Mouse (Mus musculus) ovary, postnatal 14 days (tissue): ENCODE data around the gene Cwc25.
A peak's percentile ranks its signal among the peaks of the same experiment; 100 is the strongest.
"Not testable (repeated sequence)": the region's sequence is repeated elsewhere in the genome, so short reads cannot be mapped to it uniquely, and the experiment has no call there.

Experiments
- DNase-seq: peaks from one replicate; pipeline ENCODE4 v3.0.0; 2022; ENCODE audit warnings: low spot score

Gene Cwc25

DNA sequence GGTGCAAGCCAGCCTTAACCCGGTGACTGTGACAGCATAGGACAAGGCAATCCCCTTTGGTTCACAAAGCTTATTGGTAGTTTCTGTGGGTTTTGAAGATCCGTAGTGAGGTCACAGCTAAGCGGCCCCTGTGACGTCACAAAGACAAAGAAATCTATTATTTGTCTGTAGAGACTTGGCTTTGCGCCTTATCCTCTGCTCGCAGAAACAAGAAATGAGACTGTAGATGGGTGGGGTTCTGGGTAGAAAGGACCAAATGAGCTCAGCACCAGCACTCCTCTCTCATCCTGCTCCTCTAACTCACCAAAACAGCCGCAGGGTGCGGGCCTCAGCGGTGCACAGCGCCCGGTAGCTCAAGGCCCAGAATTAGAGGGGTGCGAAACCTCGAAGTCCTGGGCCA, 8.8 kb upstream of the Cwc25 start:
- no peak for DNase-seq

DNA sequence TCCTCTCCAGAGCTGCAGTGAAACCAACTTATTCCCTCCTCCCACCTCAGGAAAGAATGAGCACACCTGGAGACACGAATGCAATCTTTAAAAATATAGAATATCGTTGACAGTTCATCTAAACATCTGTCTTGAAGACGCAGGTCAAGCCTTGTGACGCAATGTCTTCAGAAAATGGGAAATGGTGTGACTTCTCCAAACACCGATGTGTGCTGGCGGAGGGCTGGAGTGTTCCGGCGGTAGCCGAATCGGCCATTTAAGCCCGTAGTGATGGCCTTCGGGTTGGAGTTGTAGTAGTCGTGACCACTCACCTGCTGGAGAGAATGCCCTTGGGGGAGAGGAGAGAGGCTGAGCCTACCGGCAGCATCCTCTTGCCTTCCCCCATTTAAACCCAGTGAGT, 5.1 kb upstream of the Cwc25 start:
- DNase-seq = no peak

DNA sequence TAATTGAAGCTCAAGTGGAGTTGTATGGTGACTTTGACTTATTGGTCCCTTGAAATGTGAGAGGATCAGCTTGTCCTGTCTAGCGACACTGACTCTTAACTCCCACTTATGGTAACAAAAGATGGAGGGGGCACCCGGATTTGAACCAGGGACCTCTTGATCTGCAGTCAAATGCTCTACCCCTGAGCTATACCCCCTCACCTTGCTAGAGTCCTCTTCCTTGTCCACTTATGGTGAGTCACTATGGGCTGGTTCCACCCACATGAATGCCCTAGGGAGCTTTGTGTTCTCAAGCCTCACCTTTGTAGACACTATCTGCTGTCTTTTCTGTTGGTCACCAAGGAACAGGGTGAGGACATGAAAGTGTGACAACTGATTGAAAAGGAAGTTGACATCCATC, 3.3 kb upstream of the Cwc25 start:
- DNase-seq = no peak

DNA sequence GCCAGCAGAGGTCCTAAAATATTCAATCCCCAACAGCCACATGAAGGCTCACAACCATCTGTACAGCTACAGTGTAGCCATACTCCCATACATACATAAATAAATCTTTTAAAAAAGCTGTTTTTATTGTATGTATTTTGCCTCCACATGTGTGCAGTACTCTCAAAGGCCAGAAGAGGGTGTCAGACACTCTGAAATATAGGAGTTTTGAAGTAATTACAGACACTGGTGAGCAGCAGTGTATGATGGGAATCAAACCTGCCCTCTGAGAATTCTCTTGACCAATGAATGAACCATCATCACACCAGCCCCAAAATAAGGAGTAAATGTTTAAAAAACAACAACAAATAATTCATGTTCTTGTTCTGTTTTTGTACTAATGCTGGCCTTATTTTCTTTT, 4.7 kb downstream of the Cwc25 start:
- DNase-seq = no peak

DNA sequence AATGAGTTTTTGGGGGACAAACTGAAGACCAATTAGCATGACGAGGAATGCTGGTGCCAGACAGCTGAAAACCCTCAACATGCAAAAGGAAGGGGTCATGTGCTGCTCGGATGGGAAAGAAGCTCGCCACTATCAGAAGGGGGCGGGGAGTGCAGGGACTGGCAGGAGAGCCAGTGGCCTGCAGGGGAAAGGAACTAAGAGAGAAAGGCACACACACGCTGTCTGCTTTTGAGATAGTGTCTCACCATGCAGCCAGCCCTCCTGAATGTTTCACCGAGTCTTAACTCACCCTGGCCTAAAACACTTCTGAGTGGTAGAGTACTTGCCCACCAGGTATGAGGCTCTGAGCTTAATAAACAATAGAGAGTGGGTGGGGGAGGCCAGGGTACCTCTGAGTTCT, 7.4 kb downstream of the Cwc25 start:
- no peak for DNase-seq

DNA sequence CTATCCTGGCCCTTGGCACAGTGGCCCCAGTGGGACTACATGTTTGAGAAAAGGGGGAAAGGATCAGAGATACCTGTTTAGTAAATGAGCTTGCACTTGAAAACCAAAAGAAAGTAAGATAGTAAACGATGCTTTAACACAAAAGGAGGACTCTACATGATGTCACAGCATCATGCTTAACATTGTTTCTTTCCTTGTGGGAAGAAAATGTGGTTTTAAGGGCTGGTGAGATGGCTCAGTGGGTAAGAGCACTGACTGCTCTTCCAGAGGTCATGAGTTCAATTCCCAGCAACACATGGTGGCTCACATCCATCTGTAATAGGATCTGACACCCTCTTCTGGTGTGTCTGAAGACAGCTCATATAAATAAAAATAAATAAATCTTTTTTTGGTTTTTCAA, 8.2 kb downstream of the Cwc25 start:
- no peak for DNase-seq

DNA sequence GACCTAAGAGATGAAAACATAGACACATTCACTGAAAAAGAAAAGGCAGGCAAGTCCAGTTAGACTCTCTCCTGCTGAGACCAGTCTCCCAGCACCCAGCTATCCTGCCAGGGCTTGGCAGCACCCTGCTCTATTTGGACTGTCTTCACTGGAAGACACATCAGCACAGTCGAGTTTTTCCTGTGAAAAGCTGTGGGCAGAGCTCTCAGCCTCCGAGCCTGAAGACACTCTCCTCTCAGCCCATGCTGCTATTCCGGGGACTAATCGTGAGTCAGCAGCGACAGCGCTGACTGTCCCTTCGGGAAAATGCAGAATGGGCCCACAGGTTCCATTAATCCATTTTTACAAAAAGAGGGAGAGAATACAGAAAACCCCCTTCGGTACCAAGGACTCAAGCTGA, 13.1 kb downstream of the Cwc25 start:
- DNase-seq = no peak

DNA sequence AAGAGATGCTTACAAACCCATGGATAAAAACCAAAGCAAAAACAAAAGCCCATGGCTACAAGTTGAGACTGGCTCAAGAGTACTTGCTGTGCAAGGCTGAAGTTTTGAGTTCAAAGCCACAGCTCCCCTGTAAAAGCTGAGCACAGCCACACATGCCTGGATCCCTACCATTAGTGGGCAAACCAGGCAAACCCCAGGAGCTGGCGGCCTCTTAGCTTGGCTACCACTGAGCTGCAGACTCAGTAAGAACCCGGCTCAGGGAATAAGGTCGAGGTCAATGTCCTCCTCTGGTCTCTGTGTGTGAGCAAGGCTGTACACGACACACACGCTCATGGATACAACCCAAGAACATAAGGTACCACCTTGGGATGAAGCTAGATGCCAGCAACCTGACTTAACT, 17.9 kb downstream of the Cwc25 start:
- DNase-seq = no peak

DNA sequence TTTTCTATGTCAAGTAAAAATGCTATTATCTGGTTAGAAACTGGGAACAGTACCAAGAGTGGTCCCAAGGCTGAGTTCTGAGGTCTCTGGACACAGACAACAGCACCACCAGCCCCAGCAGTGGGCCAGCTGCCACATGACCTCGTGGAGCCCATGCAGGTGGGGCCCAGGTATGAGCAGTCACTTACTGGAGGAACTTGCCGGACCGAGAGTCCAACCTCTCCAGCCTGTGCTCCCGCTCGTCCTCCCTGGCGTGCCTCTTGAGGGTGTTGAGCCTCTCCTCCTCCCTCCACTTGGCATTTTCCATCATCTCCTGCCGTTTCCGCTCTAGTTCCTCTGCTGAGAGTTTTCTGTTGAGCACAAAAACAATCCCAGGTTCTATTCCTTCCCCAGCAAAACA, 18.6 kb downstream of the Cwc25 start:
- no peak for DNase-seq

DNA sequence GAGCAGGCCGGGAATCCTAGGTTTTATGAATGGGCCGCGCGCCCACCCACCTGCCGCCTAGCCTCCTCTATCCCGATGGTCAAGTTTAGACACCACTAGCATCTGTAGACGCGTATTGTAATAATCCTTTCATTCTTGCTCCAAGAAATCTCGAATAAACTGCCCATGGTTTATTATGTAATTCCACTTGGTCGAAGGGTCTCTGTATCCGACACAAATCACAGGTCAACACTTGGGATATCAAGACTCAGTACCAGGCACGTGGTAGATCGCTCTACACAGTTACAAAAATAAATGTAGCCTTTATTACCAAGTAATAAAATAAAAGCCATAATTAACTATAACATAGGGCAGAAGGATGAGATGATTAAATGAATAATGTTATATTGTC, 21.0 kb downstream of the Cwc25 start:
- no peak for DNase-seq

DNA sequence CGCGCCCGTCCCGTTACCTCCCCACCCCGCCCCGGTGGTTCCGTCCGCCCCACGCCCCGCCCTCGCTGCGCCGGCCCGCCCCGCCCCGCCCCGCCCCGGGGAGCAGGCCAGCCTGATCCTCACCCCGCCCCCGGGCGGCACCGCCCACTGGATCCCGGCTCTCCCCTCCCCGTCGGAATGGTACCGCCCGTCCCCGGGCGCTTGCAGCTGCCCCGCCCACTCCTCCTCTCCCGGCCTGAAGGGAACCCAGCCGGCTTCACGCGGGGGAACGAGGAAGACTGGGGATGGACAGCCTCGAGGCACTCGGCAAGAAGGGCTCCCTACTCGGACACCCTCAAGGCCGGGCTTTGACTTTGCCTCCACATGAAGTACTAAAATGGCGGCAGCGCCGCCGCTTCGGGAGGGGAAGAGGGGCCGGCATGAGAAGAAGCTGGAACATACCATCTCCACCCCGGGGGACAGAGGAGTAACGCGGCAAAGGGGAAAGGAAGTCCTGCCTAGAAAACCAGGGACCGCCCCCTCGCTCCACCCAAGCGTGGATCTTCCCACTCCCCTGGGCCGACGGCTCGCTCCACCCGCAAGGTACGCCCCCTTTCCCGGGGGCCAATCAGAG, 21.5 kb downstream of the Cwc25 start:
- DNase-seq = peak; percentile 96

DNA sequence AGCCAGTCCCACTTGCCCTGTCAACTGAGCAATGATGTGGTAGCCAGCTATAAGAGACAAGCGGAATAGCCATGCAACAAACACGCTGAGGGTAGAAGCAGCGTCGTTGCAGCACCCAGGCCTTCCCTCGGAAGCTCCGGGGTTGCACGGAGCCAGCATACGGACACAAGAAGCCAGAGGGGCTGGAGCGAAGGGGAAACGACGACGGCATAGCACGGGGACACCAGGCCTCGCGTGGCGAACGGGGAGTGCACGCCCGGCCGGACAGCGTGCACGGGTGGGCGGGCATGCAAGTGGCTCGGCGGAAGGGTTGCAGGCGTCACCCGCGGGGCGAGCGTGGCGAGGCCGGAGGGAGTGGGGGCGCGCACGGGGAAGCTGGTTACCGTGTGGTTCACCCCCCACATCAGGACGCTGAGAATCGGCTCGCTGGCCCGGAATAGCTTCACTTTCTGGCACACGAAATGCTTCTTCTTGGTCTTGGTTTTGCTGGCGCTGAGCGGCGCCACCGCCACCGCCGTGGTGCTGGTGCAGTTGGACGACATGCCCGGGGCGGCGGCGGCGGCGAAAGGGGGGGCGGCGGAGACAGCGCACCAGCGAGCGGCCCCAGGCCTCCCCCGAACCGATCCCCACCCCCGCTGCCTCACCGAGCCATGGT, 22.2 kb downstream of the Cwc25 start, which contains the start of gene Pip4k2b:
Pip4k2b (minus strand) TSS at position 642 of the 655 bp plus-strand sequence.
- DNase-seq = peak; percentile 48

DNA sequence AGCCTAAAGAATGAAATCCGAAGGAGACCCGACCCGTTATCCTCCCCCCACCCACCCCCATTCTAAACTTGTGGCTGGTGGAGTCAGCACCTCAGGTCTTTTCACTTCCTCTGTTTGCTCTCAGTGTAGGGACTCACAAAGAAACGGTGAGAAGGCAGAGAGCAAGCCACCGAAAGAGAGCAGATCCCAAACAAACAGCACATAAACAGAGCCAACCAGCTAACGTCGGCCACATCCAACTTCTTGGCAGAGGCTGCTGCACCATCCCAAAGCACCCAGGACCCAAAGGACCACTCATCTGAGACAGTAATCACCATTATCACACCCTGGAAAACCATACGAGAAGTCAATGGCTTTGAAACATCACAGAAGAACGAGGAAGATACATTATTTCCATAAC, 22.9 kb downstream of the Cwc25 start:
- no peak for DNase-seq

DNA sequence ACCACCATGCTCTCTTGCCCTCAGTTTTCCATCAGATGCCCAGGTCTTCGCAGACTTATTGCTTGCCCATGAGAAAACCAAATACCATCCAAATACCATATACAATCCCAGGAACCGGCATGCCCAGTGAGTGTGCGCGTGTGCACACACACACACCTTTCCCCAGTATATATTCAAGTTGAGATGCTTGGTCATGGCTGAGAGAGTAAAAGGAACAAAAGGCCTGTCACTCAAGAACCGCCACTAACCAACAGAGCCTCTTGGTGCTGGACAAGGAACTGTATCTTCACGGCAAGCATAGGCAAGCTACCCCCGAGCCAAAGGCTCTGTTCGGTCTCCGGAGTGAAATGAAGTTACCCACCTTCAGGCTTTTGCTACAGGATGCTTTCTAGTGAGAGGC, 23.8 kb downstream of the Cwc25 start:
- no peak for DNase-seq

DNA sequence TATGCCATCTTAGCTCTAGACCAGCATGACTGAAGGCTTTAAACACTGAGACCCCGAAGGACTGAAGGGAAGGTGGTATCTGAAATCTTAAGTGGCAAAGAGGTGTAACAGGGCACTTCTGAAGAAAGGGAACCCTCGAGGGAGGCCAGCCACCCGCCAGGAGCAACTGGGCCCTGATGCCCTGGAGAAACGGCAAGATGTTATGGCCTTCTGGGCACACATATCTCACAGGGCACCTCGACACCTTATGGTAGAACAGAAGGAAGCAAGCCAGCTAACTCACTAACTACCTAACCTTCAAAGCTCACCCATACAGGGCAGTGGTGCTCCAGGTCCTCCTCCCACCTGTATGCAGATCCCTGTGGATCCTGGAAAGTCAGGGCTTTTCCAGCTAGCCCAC, 24.2 kb downstream of the Cwc25 start:
- no peak for DNase-seq

DNA sequence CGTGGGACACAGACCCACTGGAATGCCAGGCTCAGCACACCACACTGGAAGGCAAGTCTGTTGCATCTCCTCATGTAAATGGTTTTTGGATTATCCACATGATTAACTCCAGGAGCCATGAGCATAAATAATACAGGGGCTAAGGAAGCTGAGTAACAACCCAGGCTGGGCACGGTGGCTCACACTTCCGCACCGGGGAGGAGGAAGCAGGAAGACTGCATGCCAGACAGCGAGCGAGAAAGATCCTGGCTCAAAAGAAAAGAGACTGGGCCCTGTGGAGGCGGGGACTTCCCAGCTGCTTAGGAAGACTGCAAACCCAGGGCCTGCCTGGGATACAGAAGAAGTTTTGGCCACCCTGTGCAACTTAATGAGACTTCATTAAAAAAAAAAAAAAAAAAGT, 26.2 kb downstream of the Cwc25 start:
- DNase-seq = no peak

DNA sequence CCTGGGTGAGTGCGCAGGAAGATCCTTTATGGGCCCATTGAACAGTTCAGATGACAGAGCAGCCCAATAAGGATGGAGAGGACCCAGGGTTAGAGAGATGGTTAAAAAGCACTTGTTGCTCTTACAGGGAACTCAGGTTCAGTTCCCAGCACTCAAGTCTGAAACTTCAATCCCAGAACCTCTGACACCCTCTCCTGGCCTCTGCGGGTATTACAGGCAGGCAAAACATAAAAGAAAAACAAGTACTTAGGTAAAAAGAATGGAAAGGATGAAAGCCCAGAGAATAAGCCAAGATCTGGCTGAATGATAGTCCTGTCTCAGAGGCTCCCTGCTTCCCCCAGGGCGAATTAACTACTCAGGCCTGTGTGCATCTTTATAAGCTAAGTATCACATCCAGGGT, 27.2 kb downstream of the Cwc25 start:
- no peak for DNase-seq

DNA sequence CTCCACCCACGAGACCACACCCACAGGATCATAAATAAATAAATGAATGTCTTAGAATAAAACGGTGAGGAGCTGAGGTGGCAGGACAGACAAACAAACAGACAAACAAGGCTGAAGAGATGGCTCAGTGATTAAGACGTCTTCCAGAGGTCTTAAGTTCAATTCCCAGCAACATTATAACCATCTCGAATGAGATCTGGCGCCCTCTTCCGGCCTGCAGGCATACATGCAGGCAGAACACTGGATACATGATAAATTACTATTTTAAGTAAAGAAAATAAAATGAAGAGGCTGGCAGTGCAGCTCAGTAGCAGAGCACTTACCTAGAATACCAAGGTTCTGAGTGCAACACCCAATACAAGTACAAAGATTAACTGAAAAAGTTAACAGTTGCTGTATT, 27.7 kb downstream of the Cwc25 start:
- no peak for DNase-seq

DNA sequence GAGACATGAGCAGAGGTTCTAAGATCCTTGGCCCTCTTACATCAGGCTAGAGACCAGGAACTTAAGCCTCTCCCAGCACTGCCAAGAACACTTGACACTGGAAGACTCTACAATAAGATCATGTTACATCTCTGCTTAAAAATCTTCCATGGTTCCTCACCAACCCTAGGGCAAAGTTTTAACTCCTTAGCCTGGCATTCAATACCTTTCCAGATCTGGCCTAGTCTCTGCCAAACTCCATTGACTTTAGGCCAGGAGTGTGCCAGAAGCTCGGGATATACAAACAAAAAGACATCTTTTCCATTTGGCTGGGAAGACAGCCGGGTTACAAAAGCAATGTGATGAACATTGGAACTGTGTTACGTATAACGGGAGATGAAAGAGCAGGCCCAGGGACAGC, 28.8 kb downstream of the Cwc25 start:
- DNase-seq = no peak

DNA sequence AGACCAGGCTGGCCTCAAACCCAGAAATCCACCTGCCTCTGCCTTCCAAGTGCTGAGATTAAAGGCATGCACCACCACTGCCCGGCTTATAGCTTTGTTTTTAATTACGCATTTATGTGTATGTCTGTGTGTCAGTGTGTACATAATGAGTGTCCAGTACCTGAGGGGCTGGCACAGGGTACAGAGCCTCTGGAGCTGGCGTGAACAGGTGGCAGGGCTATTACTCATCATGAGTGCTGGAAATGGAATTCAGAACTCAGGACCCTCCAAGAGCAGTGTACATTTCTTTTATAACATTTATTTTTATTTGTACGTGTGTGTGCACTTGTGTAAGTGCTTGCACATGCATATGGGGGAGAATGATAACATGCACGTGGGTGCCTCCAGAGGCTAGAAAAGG, 29.7 kb downstream of the Cwc25 start:
- DNase-seq = no peak

DNA sequence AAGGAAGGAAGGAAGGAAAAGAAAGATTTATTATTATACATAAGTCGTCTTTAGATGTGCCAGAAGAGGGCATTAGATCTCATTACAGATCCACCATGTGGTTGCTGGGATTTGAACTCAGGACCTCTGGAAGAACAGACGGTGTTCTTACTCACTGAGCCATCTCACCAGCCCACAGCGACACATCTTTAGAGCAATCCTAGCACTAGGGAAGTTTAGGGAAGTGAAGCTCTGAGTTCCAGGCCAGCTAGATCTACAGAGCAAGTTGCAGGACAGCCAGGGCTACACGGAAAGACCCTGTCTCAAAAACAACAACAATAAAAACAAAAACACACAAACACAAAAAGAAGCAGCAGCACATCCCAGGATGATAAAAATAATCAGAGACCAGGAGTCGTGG, 31.5 kb downstream of the Cwc25 start:
- DNase-seq = not testable (repeated sequence)

DNA sequence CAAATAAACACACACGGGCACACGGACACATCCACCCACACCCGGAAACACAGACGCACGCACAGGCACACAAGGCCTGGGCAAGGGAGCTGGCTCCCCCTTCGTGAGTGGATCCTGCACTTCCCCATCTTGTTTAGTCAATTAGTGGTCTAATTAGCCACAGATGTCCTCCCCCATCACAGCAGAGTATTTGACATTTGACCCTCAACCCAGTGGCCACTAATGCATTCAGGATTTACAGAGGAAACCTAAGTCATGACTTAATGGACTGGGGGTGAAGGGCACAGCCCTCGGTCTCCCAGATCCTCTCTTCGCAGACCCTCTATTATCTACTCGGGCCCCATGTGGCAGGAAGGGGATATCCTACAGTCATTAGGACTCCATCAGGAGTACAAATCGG, 32.7 kb downstream of the Cwc25 start:
- DNase-seq = no peak

DNA sequence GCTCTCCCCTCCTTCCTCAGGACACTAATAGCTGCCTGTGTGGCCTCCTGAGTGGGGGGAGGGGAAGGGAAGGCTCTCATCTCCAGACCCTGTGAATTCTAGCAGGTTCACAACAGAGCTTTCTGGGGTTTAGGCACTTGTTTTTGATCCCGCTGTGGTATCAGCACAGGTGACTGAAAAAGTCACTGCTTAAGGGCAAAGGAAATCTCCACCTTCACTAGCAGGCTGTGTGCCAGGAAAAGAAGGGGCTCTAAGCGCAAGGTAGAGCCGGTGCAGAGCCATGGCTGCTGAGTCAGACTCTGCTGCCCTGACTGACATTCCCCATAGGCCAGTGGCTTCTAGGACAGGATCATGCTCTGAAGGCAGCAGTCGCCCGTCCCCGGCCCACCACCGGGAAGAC, 37.6 kb downstream of the Cwc25 start:
- no peak for DNase-seq

DNA sequence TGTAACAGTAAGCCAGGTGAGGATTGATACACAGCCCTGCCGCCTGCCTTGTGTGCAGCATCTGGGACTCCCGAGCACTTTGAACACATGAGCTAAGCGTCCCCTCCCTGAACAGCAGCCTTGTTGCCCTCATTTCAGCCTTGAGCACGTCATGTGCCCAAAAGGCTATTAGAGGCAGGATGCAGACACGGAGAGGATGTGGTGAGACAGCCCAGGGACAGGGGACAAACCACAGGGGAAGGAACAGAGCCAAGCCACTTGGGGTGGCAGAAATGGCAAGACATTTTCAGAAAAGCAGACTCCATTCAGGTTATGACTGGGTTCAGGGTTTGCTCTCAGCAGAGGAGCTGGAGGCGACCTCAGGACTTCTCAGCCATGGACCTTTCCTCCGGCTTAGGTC, 38.0 kb downstream of the Cwc25 start:
- DNase-seq = no peak
